34 mouse cellular contexts compared by ENCODE assay signal in genomic region chr19:11823346-11824065, GRCm38 (mm10). TPM values are rescaled to one million over a fixed set of nuclear protein-coding genes. Genes with fewer than 3 reads are reported as not detected.
"Had no signal": no experiment of that assay in that cellular context is flagged by ENCODE, and none has a peak within 500 bp of the region (broad histone marks: within the 10 kb centered on the region; RNA-seq: fewer than 3 reads in every experiment).

No protein-coding gene starts in this region.

- H3K4me1 ChIP-seq: heart, embryonic 12.5 days had no signal

- H3K4me3 ChIP-seq: gastrocnemius, adult 2 months; heart, embryonic 10.5 days; heart, embryonic 12.5 days; hindbrain, embryonic 10.5 days; hindbrain, embryonic 12.5 days; intestine, embryonic 15.5 days; kidney, embryonic 15.5 days; limb, embryonic 10.5 days; limb, embryonic 12.5 days; liver, embryonic 13.5 days; liver, embryonic 15.5 days had no signal

- H3K9me3 ChIP-seq: heart, embryonic 10.5 days; heart, embryonic 12.5 days; hindbrain, embryonic 10.5 days; hindbrain, embryonic 12.5 days; intestine, embryonic 15.5 days; kidney, embryonic 15.5 days; limb, embryonic 10.5 days; limb, embryonic 12.5 days; liver, embryonic 13.5 days; liver, embryonic 15.5 days had no signal

- H3K36me3 ChIP-seq: heart, embryonic 10.5 days; heart, embryonic 12.5 days; hindbrain, embryonic 10.5 days; hindbrain, embryonic 12.5 days; intestine, embryonic 15.5 days; kidney, embryonic 15.5 days; limb, embryonic 10.5 days; limb, embryonic 12.5 days; liver, embryonic 13.5 days; liver, embryonic 15.5 days had no signal

- H3K27me3 ChIP-seq: heart, embryonic 12.5 days; intestine, embryonic 15.5 days had no signal

- DNase-seq: gastrocnemius, adult 2 months; gastrocnemius, postnatal 10 days; gastrocnemius, postnatal 25 days; heart, adult 18-20 months; heart, postnatal 10 days; heart, postnatal 4 days; kidney, adult 18-20 months; kidney, adult 9 months; kidney, postnatal 14 days; kidney, postnatal 36 days; layer of hippocampus, adult 9-11 months; layer of hippocampus, postnatal 36 days; liver; liver, embryonic 13.5 days; liver, postnatal 0 days had no signal

- H3K27ac ChIP-seq: gastrocnemius, adult 2 months; heart, embryonic 10.5 days; hindbrain, embryonic 10.5 days; hindbrain, embryonic 12.5 days; hindbrain, embryonic 14.5 days; intestine, embryonic 15.5 days; kidney, embryonic 15.5 days; kidney, postnatal 0 days; limb, embryonic 10.5 days; limb, embryonic 12.5 days; liver, embryonic 13.5 days; liver, embryonic 15.5 days had no signal

RNA-seq across cellular contexts. Expression of gene Olfr1417, which starts 15.5 kb away (rescaled TPM):
- polyA plus RNA-seq: heart, embryonic 10.5 days; heart, embryonic 16.5 days; hindbrain, embryonic 10.5 days; hindbrain, embryonic 12.5 days; inflammation-experienced regulatory T-cells, adult 6 months; intestine, embryonic 15.5 days; kidney, embryonic 15.5 days; kidney, postnatal 0 days; large intestine, adult 2 months; limb, embryonic 10.5 days; limb, embryonic 12.5 days; limb, embryonic 14.5 days; liver, embryonic 11.5 days; liver, embryonic 13.5 days; liver, embryonic 15.5 days; liver, postnatal 0 days had no signal

RNA-seq across cellular contexts. Expression of gene Olfr1418, which starts 37.4 kb away (rescaled TPM):
- polyA plus RNA-seq: heart, embryonic 10.5 days; heart, embryonic 12.5 days; heart, embryonic 14.5 days; heart, embryonic 16.5 days; hindbrain, embryonic 10.5 days; hindbrain, embryonic 12.5 days; hindbrain, embryonic 14.5 days; hindbrain, embryonic 16.5 days; inflammation-experienced regulatory T-cells, adult 6 months; intestine, embryonic 15.5 days; intestine, postnatal 0 days; kidney, embryonic 15.5 days; kidney, postnatal 0 days; large intestine, adult 2 months; limb, embryonic 10.5 days; limb, embryonic 12.5 days; limb, embryonic 14.5 days; liver, embryonic 11.5 days; liver, embryonic 13.5 days; liver, embryonic 15.5 days; liver, postnatal 0 days had no signal

RNA-seq across cellular contexts. Expression of gene Olfr1419, which starts 51.4 kb away (rescaled TPM):
- polyA plus RNA-seq: heart, embryonic 10.5 days; heart, embryonic 12.5 days; heart, embryonic 14.5 days; heart, embryonic 16.5 days; hindbrain, embryonic 10.5 days; hindbrain, embryonic 12.5 days; hindbrain, embryonic 14.5 days; hindbrain, embryonic 16.5 days; inflammation-experienced regulatory T-cells, adult 6 months; intestine, embryonic 15.5 days; intestine, postnatal 0 days; kidney, embryonic 15.5 days; kidney, postnatal 0 days; large intestine, adult 2 months; limb, embryonic 10.5 days; limb, embryonic 12.5 days; liver, embryonic 11.5 days; liver, embryonic 13.5 days; liver, embryonic 15.5 days; liver, postnatal 0 days had no signal
